Mouse (Mus musculus): ENCODE data around the gene Hist2h2ab.
A peak's percentile ranks its signal among the peaks of the same experiment; 100 is the strongest.
"Not testable (repeated sequence)": the region's sequence is repeated elsewhere in the genome, so short reads cannot be mapped to it uniquely, and the experiment has no call there.

Hist2h2ab gene

DNA sequence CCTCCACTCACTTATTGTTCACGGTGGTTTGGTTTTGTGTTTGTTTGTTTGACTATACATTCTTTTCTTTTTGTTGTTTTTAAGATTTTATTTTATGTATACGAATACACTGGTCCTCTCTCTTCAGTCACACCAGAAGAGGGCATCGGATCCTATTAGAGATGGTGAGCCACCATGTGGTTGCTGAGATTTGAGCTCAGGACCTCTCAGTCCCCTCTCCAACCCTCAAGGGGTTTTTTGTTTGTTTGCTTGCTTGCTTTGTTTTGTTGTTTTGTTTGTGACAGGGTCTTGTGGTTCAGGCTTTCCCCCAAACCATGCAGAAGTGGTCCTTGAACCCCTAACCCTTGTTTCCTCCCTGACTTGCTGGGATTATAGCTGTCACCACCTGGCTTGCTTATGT lies 42.0 kb downstream of the Hist2h2ab start:
- peak; percentile 31 for DNase-seq (ENCODE audit: low spot score)

DNA sequence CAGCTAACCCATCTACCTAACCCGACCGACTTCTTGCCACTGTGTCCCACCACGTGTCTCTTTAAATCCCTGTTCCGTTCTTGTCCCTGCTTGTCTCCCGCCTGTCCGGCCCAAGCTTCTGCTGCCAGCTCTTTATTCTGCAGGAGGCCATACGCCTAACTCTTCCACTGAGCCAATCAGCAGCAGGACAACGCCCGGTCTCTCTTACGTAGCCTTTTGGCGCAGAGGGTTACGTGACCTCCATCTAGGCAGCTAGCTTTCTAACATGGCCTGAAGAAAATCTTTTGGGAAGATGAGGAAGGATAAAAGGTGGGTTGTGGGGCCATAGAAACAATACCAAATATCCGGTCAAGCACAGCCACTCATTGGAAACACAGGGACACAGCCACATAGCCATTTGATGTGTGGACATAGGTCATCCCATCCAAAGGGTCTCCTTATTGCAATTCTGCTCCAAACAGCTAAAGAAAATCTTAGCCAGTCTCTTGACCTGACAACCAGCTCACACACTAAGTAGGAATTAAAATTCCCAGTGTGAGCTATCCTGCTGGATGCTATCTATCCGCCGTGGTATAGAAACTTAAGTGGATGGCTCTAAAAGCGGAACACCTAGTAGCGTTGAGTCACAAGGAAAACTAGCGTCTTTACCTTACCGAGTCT lies 42.7 kb downstream of the Hist2h2ab start:
- peak; percentile 91 for DNase-seq (ENCODE audit: low spot score)

DNA sequence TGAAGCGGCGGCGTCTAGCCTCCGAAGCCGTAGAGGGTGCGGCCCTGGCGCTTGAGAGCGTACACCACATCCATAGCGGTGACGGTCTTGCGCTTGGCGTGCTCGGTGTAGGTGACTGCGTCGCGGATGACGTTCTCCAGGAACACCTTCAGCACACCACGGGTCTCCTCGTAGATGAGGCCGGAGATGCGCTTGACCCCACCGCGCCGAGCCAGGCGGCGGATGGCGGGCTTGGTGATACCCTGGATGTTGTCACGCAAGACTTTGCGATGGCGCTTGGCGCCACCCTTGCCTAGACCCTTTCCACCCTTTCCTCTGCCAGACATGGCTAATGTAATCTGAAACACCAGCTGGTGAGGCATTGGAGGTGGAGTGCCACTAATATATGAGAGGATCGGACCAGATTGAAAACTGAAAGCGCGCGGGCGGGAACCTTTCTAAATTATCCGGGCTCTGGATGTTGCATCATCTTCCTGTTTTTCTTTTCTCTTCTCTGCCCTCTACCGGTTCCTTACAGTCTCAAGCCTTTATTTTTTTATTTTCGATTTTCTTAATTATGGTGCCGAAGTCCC lies 43.4 kb downstream of the Hist2h2ab start, which contains the start of gene Hist2h4:
Hist2h4 (minus strand) TSS at position 333 of the 572 bp plus-strand sequence.
- DNase-seq (ENCODE audit: low spot score), result peak; percentile 98

DNA sequence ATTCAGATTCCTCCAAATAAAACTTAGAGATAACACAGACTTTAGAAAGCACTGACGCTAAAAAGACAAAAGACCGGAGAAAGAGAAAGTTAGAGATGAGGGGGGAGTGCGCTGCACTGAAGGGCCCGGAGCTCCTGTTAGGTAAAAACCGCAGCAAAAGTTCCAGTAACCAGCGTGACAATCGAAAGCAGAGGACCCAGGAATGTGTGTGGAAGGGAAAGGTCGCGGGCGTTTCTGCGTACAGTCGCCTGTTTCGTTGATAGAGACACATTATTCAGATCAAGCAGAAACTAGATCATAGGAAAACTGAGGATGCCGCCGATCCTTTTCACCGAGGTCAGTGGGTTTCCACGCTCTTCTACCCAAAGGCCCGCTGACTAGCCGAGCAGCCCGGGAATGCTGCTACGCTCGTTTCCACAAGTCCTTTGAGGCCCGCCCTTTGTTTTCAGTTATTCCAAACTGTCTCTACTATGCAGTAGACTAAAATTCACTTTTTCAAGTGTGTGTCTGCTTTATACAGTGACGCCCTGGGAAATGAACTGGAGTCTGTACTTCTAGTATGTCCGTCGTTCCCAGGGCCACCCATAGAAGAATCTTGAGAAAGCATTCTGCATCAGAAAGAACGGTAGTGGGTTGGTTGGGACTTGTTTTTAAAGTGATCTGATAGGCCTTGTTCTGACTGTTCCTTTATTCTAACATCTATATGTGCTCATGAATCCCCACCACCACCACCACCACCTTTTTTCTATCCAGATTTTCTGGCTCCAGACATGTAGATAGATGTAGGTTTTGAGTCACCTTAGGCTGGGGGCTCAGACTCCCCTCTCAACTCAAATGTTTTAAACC lies 44.1 kb downstream of the Hist2h2ab start:
- DNase-seq (ENCODE audit: low spot score), result no peak

DNA sequence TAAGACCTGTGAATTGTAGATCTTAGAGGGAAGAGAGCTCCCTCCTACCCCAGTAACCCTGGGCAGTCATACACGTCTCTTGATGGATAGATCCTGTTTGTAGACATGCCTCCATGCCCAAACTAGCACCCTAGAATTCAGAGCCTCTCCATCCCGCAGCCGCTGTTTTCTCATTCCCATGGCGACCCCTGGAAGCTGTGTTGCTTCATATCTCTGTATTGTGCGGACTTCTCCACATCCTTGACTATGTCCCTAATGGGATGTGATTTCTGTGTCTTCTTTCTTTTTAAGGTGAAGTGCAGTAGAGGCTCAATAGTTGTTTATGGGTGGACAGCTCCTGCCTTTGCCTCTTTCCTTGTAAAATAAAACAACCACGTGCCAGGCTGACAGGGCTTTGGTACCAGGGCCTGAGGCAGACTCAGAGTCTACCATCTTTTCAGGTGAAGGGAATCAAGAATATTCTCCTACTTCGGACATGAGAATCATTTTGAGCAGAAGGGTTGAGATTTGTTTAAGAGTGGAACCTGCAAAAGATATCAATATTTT lies 44.8 kb downstream of the Hist2h2ab start:
- DNase-seq (ENCODE audit: low spot score), result peak; percentile 45

GRCm38 (mm10) chr3:96266132-96266710 lies 46.6 kb downstream of the Hist2h2ab start:
- no peak for DNase-seq (ENCODE audit: low spot score)

GRCm38 (mm10) chr3:96267541-96267940 lies 47.9 kb downstream of the Hist2h2ab start:
- no peak for DNase-seq (ENCODE audit: low spot score)

DNA sequence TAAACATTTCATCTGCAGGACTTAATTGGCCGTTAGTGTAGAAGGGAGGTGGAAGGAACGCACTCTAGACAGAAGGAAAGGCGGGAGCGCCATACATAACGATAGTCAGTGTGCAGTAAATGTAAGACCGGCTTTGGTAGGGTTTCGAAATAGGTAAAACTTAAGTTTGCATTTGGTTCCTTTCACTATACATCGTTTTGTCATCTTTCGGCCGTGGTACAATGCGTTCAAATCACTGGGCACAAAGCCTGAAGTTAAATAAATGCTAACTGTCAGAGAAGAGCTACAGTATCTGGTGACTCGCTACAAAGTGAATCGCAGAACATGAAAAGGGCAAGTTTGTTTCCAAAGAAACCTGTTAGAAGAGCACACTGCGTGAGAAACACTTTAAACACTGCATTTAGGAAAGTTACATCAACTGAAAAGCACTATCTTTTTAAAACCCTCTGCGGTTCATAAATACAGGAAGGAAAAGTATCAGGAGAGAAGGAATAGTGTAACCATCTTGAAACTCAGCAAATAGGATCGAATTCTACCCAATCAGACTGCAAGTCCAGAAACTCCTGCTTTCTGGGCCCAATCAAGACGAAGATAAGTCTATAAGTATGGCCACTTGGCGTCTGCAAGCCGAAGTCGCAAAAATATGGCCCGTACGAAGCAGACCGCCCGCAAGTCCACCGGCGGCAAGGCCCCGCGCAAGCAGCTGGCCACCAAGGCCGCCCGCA lies 48.5 kb downstream of the Hist2h2ab start, which contains the start of gene Hist2h3b:
Hist2h3b (plus strand) TSS at position 604 of the 725 bp plus-strand sequence.
- DNase-seq (ENCODE audit: low spot score), result peak; percentile 89

DNA sequence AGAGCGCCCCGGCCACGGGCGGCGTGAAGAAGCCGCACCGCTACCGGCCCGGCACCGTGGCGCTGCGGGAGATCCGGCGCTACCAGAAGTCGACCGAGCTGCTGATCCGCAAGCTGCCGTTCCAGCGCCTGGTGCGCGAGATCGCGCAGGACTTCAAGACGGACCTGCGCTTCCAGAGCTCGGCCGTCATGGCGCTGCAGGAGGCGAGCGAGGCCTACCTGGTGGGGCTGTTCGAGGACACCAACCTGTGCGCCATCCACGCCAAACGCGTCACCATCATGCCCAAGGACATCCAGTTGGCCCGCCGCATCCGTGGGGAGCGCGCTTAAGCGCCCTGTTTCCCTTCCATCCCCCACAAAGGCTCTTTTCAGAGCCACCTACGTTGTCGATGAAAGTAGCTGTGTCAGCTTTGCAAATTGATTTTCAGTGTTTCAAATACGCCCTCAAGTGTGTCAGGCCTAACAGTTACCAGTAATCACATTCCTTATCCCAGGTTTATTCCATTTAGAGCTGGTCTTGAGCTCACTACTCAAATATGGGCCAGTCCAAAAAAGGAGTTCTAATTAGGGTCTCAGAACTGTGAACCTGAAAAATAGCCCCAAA lies 49.2 kb downstream of the Hist2h2ab start:
- DNase-seq (ENCODE audit: low spot score), result not testable (repeated sequence)

Data from MN1 (cell line).